Mouse (Mus musculus): Measurements from ENCODE around the gene Zbed4. TPM values are rescaled to one million over a fixed set of nuclear protein-coding genes. Genes with fewer than 3 reads are reported as not detected.
"Not testable (repeated sequence)": the region's sequence is repeated elsewhere in the genome, so short reads cannot be mapped to it uniquely, and the experiment has no call there.

Gene Zbed4
- total and polyA plus RNA-seq, 2 experiments from 2014 or later = 4.8 to 18.6 TPM

- no peak for TF ChIP-seq CTCF (IDR thresholded peaks at IDR 0.05; ENCODE audit: low read depth)
- WGBS = 73% methylated on average over 6 of the region's 6 CpGs
Measured at GRCm38 (mm10) chr15:88800921-88801354, 49.5 kb downstream of the Zbed4 start.

DNA sequence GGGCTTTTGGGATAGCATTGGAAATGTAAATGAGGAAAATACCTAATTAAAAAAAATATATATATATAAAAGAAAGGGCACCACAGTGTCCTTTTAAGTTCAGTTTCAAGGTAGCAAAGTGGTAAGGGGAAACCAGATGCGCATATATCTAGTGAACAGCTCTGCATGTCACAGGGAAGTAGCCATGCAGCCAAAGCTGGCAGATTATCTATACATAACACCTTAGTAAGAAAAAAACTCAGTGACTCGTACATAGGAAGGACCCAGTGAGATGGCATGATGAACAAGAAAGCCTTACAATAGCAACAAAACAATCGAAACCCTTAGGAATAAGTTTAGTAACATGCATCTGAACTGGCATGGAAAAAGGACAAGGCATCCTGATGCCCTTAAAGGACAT lies 50.4 kb downstream of the Zbed4 start:
- Histone ChIP-seq H3K9ac (replicated peaks; ENCODE audit: low read length) (no peak overlapping the region), H3K4me2 (ENCODE audit: low read depth, low read length) (no peak overlapping the region), H3K4me3 (ENCODE audit: low read length) (no peak overlapping the region), H3K27me3 (ENCODE audit: insufficient read depth, low read length) (no peaks in the 10 kb centered on the region), H3K36me3 (ENCODE audit: insufficient read depth, low read length) (peaks cover 18% of the 10 kb centered on the region; the same call in 1 of the 2 replicates), H3K9me3 (ENCODE audit: low read length) (no peaks in the 10 kb centered on the region), H3K4me1 (ENCODE audit: insufficient read depth, low read length) (no peaks in the 10 kb centered on the region), H3K27ac (no peak overlapping the region)
- 97% methylated on average over 3 of the region's 3 CpGs for WGBS
- no peak for DNase-seq (ENCODE audit: low spot score)
- ATAC-seq = no peak
- no peak for TF ChIP-seq CTCF (IDR thresholded peaks at IDR 0.05; ENCODE audit: low read depth)

More at GRCm38 (mm10) chr15:88800921-88801354, 49.5 kb downstream of the Zbed4 start:
- Histone ChIP-seq H3K9ac (replicated peaks; ENCODE audit: low read length) (no peak overlapping the region), H3K4me2 (ENCODE audit: low read depth, low read length) (no peak overlapping the region), H3K4me3 (ENCODE audit: low read length) (no peak overlapping the region), H3K4me1 (ENCODE audit: insufficient read depth, low read length) (no peaks in the 10 kb centered on the region), H3K36me3 (ENCODE audit: insufficient read depth, low read length) (peaks cover 15% of the 10 kb centered on the region; the same call in 1 of the 2 replicates), H3K27me3 (ENCODE audit: insufficient read depth, low read length) (no peaks in the 10 kb centered on the region), H3K9me3 (ENCODE audit: low read length) (no peaks in the 10 kb centered on the region), H3K27ac (no peak overlapping the region)
- no peak for DNase-seq (ENCODE audit: low spot score)
- ATAC-seq = no peak

- no peak for TF ChIP-seq CTCF (IDR thresholded peaks at IDR 0.05; ENCODE audit: low read depth)
- ATAC-seq (no peak), DNase-seq (ENCODE audit: low spot score) (no peak)
- H3K36me3 ChIP-seq (ENCODE audit: insufficient read depth, low read length) = peaks cover 18% of the 10 kb centered on the region; the same call in 1 of the 2 replicates
- H3K9ac ChIP-seq (replicated peaks; ENCODE audit: low read length) = no peak overlapping the region
- no peaks in the 10 kb centered on the region for H3K9me3 ChIP-seq (ENCODE audit: low read length)
- H3K27me3 ChIP-seq (ENCODE audit: insufficient read depth, low read length) = no peaks in the 10 kb centered on the region
- no peak overlapping the region for H3K4me3 ChIP-seq (ENCODE audit: low read length)
- no peak overlapping the region for H3K4me2 ChIP-seq (ENCODE audit: low read depth, low read length)
- 86% methylated on average over 6 of the region's 6 CpGs for WGBS
- no peaks in the 10 kb centered on the region for H3K4me1 ChIP-seq (ENCODE audit: insufficient read depth, low read length)
- H3K27ac ChIP-seq = no peak overlapping the region
Measured at GRCm38 (mm10) chr15:88802348-88802747, 50.9 kb downstream of the Zbed4 start.

DNA sequence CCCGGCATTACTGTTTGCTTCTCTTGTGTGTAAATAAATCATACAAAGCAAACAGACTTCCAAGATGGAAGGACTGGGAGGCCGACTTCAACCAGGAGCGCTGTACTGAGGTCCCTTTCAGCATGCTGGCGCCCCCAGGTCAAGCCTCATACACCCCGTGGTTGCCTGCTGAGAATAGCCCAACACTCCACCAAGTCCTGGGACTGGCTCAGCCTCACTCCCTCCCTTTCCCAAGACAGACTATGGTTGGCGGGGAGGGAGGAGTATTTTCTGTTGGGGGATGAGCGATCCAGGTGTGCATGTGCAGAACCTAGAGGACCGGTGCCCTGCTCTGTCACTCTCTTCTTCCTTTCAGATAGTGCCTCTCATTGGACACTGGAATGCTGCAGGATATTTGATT lies 56.7 kb downstream of the Zbed4 start:
- H3K9me3 ChIP-seq (ENCODE audit: low read length) = no peaks in the 10 kb centered on the region
- H3K4me2 ChIP-seq (ENCODE audit: low read depth, low read length) = no peak overlapping the region
- no peaks in the 10 kb centered on the region for H3K4me1 ChIP-seq (ENCODE audit: insufficient read depth, low read length)
- H3K9ac ChIP-seq (replicated peaks; ENCODE audit: low read length) = no peak overlapping the region
- H3K27me3 ChIP-seq (ENCODE audit: insufficient read depth, low read length) = no peaks in the 10 kb centered on the region
- H3K27ac ChIP-seq = no peak overlapping the region
- no peak for ATAC-seq
- WGBS = 89% methylated on average over 8 of the region's 8 CpGs
- no peak for DNase-seq (ENCODE audit: low spot score)
- peaks cover 18% of the 10 kb centered on the region; the same call in 1 of the 2 replicates for H3K36me3 ChIP-seq (ENCODE audit: insufficient read depth, low read length)
- TF ChIP-seq CTCF (IDR thresholded peaks at IDR 0.05; ENCODE audit: low read depth) = no peak
- H3K4me3 ChIP-seq (ENCODE audit: low read length) = no peak overlapping the region

- Histone ChIP-seq H3K27me3 (ENCODE audit: insufficient read depth, low read length) (no peaks in the 10 kb centered on the region), H3K9ac (replicated peaks; ENCODE audit: low read length) (no peak overlapping the region), H3K4me3 (ENCODE audit: low read length) (no peak overlapping the region), H3K27ac (no peak overlapping the region), H3K4me1 (ENCODE audit: insufficient read depth, low read length) (no peaks in the 10 kb centered on the region), H3K36me3 (ENCODE audit: insufficient read depth, low read length) (peaks cover 12% of the 10 kb centered on the region; the same call in 1 of the 2 replicates), H3K9me3 (ENCODE audit: low read length) (no peaks in the 10 kb centered on the region), H3K4me2 (ENCODE audit: low read depth, low read length) (no peak overlapping the region)
- TF ChIP-seq CTCF (IDR thresholded peaks at IDR 0.05; ENCODE audit: low read depth) = no peak
- WGBS = 94% methylated on average over 2 of the region's 2 CpGs
- DNase-seq (ENCODE audit: low spot score) = no peak
- ATAC-seq = no peak
Measured at GRCm38 (mm10) chr15:88810369-88810768, 58.9 kb downstream of the Zbed4 start.

DNA sequence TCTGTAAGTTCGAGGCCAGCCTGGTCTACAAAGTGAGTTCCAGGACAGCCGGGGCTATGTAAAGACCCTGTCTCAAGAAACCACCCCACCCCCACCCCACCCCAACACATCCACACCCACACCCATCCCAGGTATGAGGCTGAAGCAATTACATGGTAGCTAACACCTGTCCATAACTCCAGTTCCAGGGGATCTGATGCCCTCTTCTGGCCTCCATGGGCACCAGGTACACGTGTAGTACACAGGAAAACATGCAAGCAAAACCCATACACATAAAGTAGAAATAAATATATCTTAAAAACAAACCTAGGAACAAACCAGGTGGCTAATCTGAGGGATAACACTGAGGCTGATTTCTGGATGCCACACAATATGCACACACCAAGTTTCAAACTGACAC lies 61.8 kb downstream of the Zbed4 start:
- no peak for DNase-seq (ENCODE audit: low spot score)
- TF ChIP-seq CTCF (IDR thresholded peaks at IDR 0.05; ENCODE audit: low read depth) = no peak
- H3K9me3 ChIP-seq (ENCODE audit: low read length) = no peaks in the 10 kb centered on the region
- H3K4me1 ChIP-seq (ENCODE audit: insufficient read depth, low read length) = no peaks in the 10 kb centered on the region
- no peaks in the 10 kb centered on the region for H3K27me3 ChIP-seq (ENCODE audit: insufficient read depth, low read length)
- H3K4me2 ChIP-seq (ENCODE audit: low read depth, low read length) = no peak overlapping the region
- no peak overlapping the region for H3K27ac ChIP-seq
- WGBS = 89% methylated on average over 3 of the region's 3 CpGs
- no peak for ATAC-seq
- H3K36me3 ChIP-seq (ENCODE audit: insufficient read depth, low read length) = peaks cover 4% of the 10 kb centered on the region; the same call in 1 of the 2 replicates
- no peak overlapping the region for H3K9ac ChIP-seq (replicated peaks; ENCODE audit: low read length)
- H3K4me3 ChIP-seq (ENCODE audit: low read length) = no peak overlapping the region

DNA sequence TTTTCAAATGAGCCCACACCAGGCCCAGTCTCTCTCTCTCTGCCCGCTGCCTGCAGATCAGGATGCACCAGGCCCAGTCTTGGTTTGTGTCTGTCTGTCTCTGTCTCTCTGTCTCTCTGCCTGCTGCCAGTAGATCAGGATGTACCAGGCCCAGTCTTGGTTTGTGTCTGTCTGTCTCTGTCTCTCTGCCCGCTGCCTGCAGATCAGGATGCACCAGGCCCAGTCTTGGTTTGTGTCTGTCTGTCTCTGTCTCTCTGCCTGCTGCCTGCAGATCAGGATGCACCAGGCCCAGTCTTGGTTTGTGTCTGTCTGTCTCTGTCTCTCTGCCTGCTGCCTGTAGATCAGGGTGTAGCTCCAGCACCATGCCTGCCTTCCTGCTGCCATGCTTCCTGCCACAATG lies 62.4 kb downstream of the Zbed4 start:
- H3K4me1 ChIP-seq (ENCODE audit: insufficient read depth, low read length); ATAC-seq; H3K27ac ChIP-seq; H3K9me3 ChIP-seq (ENCODE audit: low read length); H3K9ac ChIP-seq (replicated peaks; ENCODE audit: low read length); H3K4me3 ChIP-seq (ENCODE audit: low read length); DNase-seq (ENCODE audit: low spot score); H3K4me2 ChIP-seq (ENCODE audit: low read depth, low read length); H3K27me3 ChIP-seq (ENCODE audit: insufficient read depth, low read length); H3K36me3 ChIP-seq (ENCODE audit: insufficient read depth, low read length): not testable (repeated sequence)
- 100% methylated on average over 2 of the region's 2 CpGs for WGBS
